Mouse (Mus musculus) kidney, adult 18-20 months (tissue): Measurements from ENCODE around the gene Crot.
"Not testable (repeated sequence)": the region's sequence is repeated elsewhere in the genome, so short reads cannot be mapped to it uniquely, and the experiment has no call there.

Experiments
- DNase-seq: peaks from one replicate; pipeline ENCODE4 v3.0.0; 2021

Gene Crot

GRCm38 (mm10) chr5:8991626-8992025 is 5.5 kb downstream of the Crot start:
- DNase-seq, result no peak

DNA sequence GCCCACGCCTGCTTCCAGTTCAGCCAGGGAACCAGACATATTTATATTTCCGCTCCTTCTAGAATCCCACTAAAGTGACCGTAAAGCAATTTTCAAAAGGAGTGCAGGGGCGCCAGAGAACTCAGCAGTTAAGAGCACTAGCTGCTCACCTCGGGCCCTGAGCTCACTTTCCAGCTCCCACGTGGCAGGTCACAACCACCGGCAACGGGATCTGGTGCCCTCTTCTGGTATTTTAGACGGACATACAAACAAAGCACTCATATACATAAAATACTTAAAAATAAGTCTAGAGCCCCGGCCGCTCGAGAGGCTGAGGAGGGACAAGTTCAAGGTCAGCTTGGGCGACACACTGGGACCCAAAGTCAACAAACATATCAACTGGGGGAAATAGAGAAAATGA is 6.6 kb downstream of the Crot start:
- DNase-seq, result no peak

DNA sequence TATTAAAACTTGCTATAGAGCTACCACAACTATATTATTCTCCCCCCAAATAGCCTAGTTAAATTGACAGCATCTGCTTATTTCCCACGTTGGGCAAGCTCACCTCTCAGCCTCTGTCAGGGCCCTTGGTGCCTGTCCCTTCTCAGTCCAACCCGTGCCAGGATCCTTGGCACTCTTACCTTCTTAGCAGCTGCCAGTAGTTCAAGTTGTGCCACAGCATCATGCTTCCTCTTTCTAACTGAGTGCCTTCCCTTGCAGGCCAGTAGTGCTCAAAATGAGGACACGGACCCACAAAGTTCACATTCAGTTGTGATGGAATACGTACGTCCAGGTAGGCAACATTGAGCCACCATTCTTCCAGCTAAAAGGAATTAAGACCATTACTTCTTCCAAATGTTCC is 9.2 kb downstream of the Crot start:
- DNase-seq, result no peak

DNA sequence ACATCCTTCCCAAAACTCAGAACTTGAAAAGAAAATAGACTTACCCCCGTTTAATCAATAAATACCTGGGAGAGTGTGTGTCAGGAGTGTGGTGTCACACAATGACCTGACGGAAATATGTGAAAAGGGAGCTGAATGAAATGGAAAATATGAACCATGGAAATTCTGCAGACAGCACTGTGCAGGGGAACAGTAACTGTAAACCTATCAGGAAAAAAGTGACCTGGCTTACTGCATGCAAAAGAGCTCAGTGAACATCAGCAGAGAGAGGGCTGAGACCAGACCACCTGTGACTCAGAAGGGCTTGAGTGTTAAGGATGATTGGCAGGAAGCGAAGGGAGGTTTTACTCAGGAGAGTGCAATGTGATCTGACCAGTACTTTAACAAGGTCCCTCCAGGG is 11.7 kb downstream of the Crot start:
- no peak for DNase-seq

GRCm38 (mm10) chr5:8974721-8975120 is 22.4 kb downstream of the Crot start:
- DNase-seq, result no peak

- no peak for DNase-seq
These were observed 24.8 kb downstream of the Crot start for GRCm38 (mm10) chr5:8972355-8972754.

DNA sequence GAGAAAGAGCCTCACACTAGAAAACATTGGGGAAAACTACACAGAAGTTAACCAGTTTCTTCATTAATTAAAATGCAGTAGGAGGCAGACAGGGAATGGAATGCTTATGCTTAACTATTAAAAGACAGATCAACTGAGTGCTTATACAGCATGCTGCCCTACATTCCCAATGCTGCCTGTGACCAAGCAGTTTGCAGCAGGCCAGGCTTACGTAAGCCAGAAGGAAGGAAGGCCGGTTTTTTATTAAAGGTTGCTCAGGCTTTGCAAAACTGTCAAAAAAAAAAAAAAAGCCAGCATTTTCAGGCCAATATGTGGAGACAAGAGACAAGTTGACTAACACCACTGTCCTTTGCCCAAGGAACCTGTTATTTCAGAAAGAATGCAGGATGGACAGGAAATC is 26.4 kb downstream of the Crot start:
- no peak for DNase-seq

GRCm38 (mm10) chr5:8964487-8964886 is 32.6 kb downstream of the Crot start:
- DNase-seq, result no peak

GRCm38 (mm10) chr5:8960534-8960933 is 36.6 kb downstream of the Crot start:
- no peak for DNase-seq

DNA sequence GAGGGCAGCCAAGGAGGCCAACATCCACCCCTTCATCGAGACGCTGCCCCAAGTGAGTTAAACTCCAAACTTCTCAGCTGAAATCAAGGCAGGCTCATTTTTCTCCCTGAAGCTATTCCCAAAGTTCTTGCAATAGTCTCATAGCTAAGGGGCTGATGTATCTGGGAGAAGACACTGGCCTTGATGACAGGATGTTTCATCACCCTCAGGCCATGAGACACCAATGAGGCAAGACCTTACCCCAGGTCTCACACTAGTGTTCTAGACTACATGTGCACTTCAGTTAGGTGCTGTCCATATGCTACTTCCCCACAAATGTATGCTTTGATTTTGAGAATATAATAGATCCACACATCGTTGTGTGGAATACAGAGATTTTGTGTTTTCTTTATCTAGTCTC is 41.6 kb downstream of the Crot start:
- DNase-seq, result no peak

GRCm38 (mm10) chr5:8953660-8954059 is 43.5 kb downstream of the Crot start:
- no peak for DNase-seq

- no peak for DNase-seq
These were observed 49.6 kb downstream of the Crot start for GRCm38 (mm10) chr5:8947423-8948110.

- DNase-seq, result no peak
These were observed 53.3 kb downstream of the Crot start for GRCm38 (mm10) chr5:8943836-8944235.

DNA sequence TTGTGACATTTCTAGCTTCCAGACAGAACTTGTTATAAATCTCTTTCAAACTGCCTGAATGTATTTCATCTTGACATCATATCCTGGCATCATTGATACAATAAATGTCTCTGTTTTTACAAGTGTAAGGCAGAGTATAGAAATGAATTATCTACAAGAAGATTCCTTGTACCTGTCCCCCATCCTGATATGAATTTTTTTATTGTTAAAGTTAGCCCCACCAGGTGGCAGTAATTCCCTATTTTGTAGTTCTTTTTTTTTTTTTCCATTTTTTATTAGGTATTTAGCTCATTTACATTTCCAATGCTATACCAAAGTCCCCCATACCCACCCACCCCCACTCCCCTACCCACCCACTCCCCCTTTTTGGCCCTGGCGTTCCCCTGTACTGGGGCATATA is 55.9 kb downstream of the Crot start:
- DNase-seq, result not testable (repeated sequence)

DNA sequence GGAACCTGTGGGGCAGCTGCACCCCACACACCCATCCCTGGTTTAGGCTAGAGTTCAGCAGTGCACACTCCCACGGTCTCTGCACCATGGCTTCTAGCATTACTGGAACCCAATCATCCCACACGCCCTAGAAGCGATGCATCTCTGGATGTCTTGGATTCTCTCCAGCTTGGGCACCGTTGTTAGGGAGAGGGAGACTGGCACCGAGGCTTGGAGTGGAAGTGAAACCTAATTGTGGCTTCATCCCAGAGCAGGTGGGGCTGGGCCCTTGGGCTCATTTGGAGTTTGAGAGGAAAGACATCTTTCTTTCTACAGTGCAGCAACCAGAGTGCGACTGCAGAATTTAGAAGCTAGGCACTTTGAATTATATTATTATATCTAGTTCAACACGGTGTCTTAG is 59.2 kb downstream of the Crot start:
- no peak for DNase-seq

DNA sequence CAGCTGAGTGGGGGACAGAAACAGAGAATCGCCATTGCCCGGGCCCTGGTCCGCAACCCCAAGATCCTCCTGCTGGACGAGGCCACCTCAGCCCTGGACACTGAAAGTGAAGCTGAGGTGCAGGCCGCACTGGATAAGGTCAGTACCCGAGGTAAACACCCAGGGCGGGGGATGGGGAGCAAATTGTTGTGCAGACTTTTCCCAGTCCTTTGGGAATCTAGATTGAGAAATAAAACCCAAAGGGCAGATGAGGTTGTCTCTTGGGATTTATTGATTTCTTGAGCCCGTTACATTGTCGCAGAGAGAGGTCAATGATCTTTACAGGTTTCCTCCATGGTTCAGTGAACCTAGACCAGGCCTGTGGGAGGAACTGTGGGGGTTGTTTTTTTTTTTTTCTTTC is 68.7 kb downstream of the Crot start:
- DNase-seq, result no peak

DNA sequence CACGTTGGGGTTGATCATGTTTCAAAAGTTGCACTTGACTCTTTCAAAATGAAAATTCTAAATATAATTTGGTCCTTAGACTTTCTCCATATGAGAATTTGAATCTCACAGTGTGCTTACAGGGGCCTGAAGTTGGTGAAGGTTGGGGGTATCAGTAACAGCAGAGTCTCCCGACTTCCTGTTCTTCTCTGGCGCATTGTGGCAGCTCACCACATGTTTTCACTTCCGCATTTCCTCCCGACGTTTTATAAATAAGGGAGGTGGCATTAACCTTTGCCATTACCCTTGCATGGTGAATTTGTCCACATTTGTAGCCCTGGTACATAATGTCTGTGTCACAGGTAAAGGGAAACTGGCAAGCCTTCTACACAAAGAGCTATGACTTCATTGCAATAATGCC is 80.1 kb downstream of the Crot start:
- DNase-seq, result no peak

DNA sequence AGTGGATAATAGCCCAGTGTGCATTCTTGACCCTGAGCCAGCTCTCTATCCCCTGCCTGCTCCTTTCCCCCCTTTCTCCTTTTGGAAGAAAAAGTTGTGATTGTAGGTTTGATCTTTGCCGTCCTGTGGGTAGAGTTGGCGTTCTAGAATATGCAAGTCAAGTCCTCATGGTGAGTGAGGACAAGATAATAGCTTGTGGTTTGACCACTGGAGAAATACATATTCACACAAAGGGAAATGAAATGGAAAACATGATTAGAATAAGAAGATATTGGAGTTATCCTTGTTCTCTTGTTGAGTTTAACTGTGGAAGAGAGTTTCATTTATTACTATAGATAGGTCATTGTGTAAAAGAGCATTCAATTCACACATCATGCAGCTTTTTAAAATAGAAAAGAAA is 80.7 kb downstream of the Crot start:
- DNase-seq, result no peak
